Mouse (Mus musculus): ENCODE measurements around the gene Adgra3. TPM values are rescaled to one million over a fixed set of nuclear protein-coding genes. Genes with fewer than 3 reads are reported as not detected.

Adgra3 gene
- polyA plus RNA-seq, 1 experiment: 27.7 TPM

GRCm38 (mm10) chr5:50029662-50030061 lies 29.1 kb downstream of the Adgra3 start:
- Histone ChIP-seq H3K36me3 (ENCODE audit: control insufficient read depth, insufficient read depth) (no peaks in the 10 kb centered on the region), H3K4me3 (no peak overlapping the region), H3K79me2 (ENCODE audit: control insufficient read depth, insufficient read depth) (peaks cover 63% of the 10 kb centered on the region), H3K4me2 (ENCODE audit: low read depth) (no peak overlapping the region), H3ac (ENCODE audit: control insufficient read depth, insufficient read length) (no peak overlapping the region), H3K27me3 (ENCODE audit: control insufficient read depth, insufficient read depth, insufficient read length) (no peaks in the 10 kb centered on the region)
- TF ChIP-seq SRF (IDR thresholded peaks at IDR 0.05; ENCODE audit: control insufficient read depth, insufficient read length, low read depth) (no peak), POLR2AphosphoS2 (IDR thresholded peaks at IDR 0.05; ENCODE audit: insufficient read length, low read depth) (no peak), CEBPB (IDR thresholded peaks at IDR 0.05; ENCODE audit: insufficient read depth, poor library complexity, severe bottlenecking) (no peak), TCF3 (IDR thresholded peaks at IDR 0.05; ENCODE audit: insufficient read length, low read depth) (no peak)

- Histone ChIP-seq H3K4me3 (no peak overlapping the region), H3K79me2 (ENCODE audit: control insufficient read depth, insufficient read depth) (peaks cover 60% of the 10 kb centered on the region), H3K36me3 (ENCODE audit: control insufficient read depth, insufficient read depth) (peaks cover 5% of the 10 kb centered on the region), H3K4me2 (ENCODE audit: low read depth) (no peak overlapping the region), H3ac (ENCODE audit: control insufficient read depth, insufficient read length) (no peak overlapping the region), H3K27me3 (ENCODE audit: control insufficient read depth, insufficient read depth, insufficient read length) (no peaks in the 10 kb centered on the region)
- no peak for TF ChIP-seq E2F4 (IDR thresholded peaks at IDR 0.05; ENCODE audit: insufficient read depth)
- TF ChIP-seq CEBPB (IDR thresholded peaks at IDR 0.05; ENCODE audit: insufficient read depth, poor library complexity, severe bottlenecking): no peak
- TF ChIP-seq MYOD1 (IDR thresholded peaks at IDR 0.05; ENCODE audit: control insufficient read depth in 1 of 3, insufficient read length in 2 of 3, low read depth in 2 of 3): no peak
- TF ChIP-seq POLR2AphosphoS2 (IDR thresholded peaks at IDR 0.05; ENCODE audit: insufficient read length, low read depth): no peak
- TF ChIP-seq MAX (IDR thresholded peaks at IDR 0.05; ENCODE audit: low read depth): no peak
Measured at GRCm38 (mm10) chr5:50027561-50027960, 31.2 kb downstream of the Adgra3 start.

GRCm38 (mm10) chr5:50027001-50027400 lies 31.8 kb downstream of the Adgra3 start:
- peaks cover 55% of the 10 kb centered on the region for H3K79me2 ChIP-seq (ENCODE audit: control insufficient read depth, insufficient read depth)
- peaks cover 8% of the 10 kb centered on the region for H3K36me3 ChIP-seq (ENCODE audit: control insufficient read depth, insufficient read depth)
- no peak overlapping the region for H3ac ChIP-seq (ENCODE audit: control insufficient read depth, insufficient read length)
- TF ChIP-seq TCF3 (IDR thresholded peaks at IDR 0.05; ENCODE audit: insufficient read length, low read depth) (no peak), POLR2A (IDR thresholded peaks at IDR 0.05; ENCODE audit: insufficient read length, low read depth) (no peak), POLR2AphosphoS2 (IDR thresholded peaks at IDR 0.05; ENCODE audit: insufficient read length, low read depth) (no peak), MAX (IDR thresholded peaks at IDR 0.05; ENCODE audit: low read depth) (no peak)
- no peak overlapping the region for H3K4me2 ChIP-seq (ENCODE audit: low read depth)
- no peak overlapping the region for H3K4me3 ChIP-seq
- H3K27me3 ChIP-seq (ENCODE audit: control insufficient read depth, insufficient read depth, insufficient read length): no peaks in the 10 kb centered on the region

GRCm38 (mm10) chr5:50026148-50026547 lies 32.7 kb downstream of the Adgra3 start:
- Histone ChIP-seq H3ac (ENCODE audit: control insufficient read depth, insufficient read length) (no peak overlapping the region), H3K4me2 (ENCODE audit: low read depth) (no peak overlapping the region), H3K4me3 (no peak overlapping the region), H3K79me2 (ENCODE audit: control insufficient read depth, insufficient read depth) (peaks cover 47% of the 10 kb centered on the region), H3K36me3 (ENCODE audit: control insufficient read depth, insufficient read depth) (peaks cover 17% of the 10 kb centered on the region), H3K27me3 (ENCODE audit: control insufficient read depth, insufficient read depth, insufficient read length) (no peaks in the 10 kb centered on the region)
- no peak for TF ChIP-seq E2F4 (IDR thresholded peaks at IDR 0.05; ENCODE audit: insufficient read depth)
- TF ChIP-seq POLR2A (IDR thresholded peaks at IDR 0.05; ENCODE audit: insufficient read length, low read depth): no peak
- no peak for TF ChIP-seq MAX (IDR thresholded peaks at IDR 0.05; ENCODE audit: low read depth)
- TF ChIP-seq POLR2AphosphoS2 (IDR thresholded peaks at IDR 0.05; ENCODE audit: insufficient read length, low read depth): no peak
- TF ChIP-seq TCF12 (IDR thresholded peaks at IDR 0.05; ENCODE audit: insufficient read depth, poor library complexity, severe bottlenecking): no peak
- TF ChIP-seq SRF (IDR thresholded peaks at IDR 0.05; ENCODE audit: control insufficient read depth, insufficient read length, low read depth): no peak
- no peak for TF ChIP-seq MYOG (IDR thresholded peaks at IDR 0.05; ENCODE audit: control insufficient read depth in 1 of 3, insufficient read depth in 1 of 3, insufficient read length in 2 of 3, low read depth in 2 of 3)
- no peak for TF ChIP-seq REST (IDR thresholded peaks at IDR 0.05; ENCODE audit: insufficient read depth, insufficient read length)
- TF ChIP-seq CEBPB (IDR thresholded peaks at IDR 0.05; ENCODE audit: insufficient read depth, poor library complexity, severe bottlenecking): no peak
- no peak for TF ChIP-seq MYOD1 (IDR thresholded peaks at IDR 0.05; ENCODE audit: control insufficient read depth in 1 of 3, insufficient read length in 2 of 3, low read depth in 2 of 3)
- no peak for TF ChIP-seq USF1 (IDR thresholded peaks at IDR 0.05; ENCODE audit: low read depth)
- no peak for TF ChIP-seq TCF3 (IDR thresholded peaks at IDR 0.05; ENCODE audit: insufficient read length, low read depth)

- Histone ChIP-seq H3K36me3 (ENCODE audit: control insufficient read depth, insufficient read depth) (peaks cover 17% of the 10 kb centered on the region), H3K4me3 (no peak overlapping the region), H3ac (ENCODE audit: control insufficient read depth, insufficient read length) (no peak overlapping the region), H3K4me2 (ENCODE audit: low read depth) (no peak overlapping the region), H3K27me3 (ENCODE audit: control insufficient read depth, insufficient read depth, insufficient read length) (no peaks in the 10 kb centered on the region), H3K79me2 (ENCODE audit: control insufficient read depth, insufficient read depth) (peaks cover 26% of the 10 kb centered on the region)
- TF ChIP-seq USF1 (IDR thresholded peaks at IDR 0.05; ENCODE audit: low read depth) (no peak), POLR2A (IDR thresholded peaks at IDR 0.05; ENCODE audit: insufficient read length, low read depth) (no peak), REST (IDR thresholded peaks at IDR 0.05; ENCODE audit: insufficient read depth, insufficient read length) (no peak), MYOG (IDR thresholded peaks at IDR 0.05; ENCODE audit: control insufficient read depth in 1 of 3, insufficient read depth in 1 of 3, insufficient read length in 2 of 3, low read depth in 2 of 3) (no peak), SRF (IDR thresholded peaks at IDR 0.05; ENCODE audit: control insufficient read depth, insufficient read length, low read depth) (no peak)
Measured at GRCm38 (mm10) chr5:50024097-50024496, 34.7 kb downstream of the Adgra3 start.
